Mouse (Mus musculus) limb, embryonic 12.5 days (tissue): ENCODE measurements around the gene Fgfr2. TPM values are rescaled to one million over a fixed set of nuclear protein-coding genes. Genes with fewer than 3 reads are reported as not detected.

Experiments used
- ATAC-seq: fragments of 200-750 bp; cut with Nextera tagmentation; 2 replicates; pipeline ENCODE4 v1.8.0; 2017; ENCODE audit warnings: low read depth, moderate TSS enrichment; ENCODE audit not compliant: insufficient number of reproducible peaks, insufficient read depth, low FRiP score, low TSS enrichment
- H3K27ac ChIP-seq: fragments of 300-500 bp; sonication (generic); 2 replicates; pipeline ENCODE4 v1.5.1; 2016; ENCODE audit warnings: mild to moderate bottlenecking, moderate library complexity
- H3K27me3 ChIP-seq: fragments of 300-500 bp; sonication (generic); 2 replicates; pipeline ENCODE4 v1.6.1; 2016; ENCODE audit warnings: mild to moderate bottlenecking, moderate library complexity
- H3K36me3 ChIP-seq: fragments of 300-500 bp; sonication (generic); 2 replicates; pipeline ENCODE4 v1.6.1; 2016; ENCODE audit warnings: mild to moderate bottlenecking, moderate library complexity
- H3K4me1 ChIP-seq: fragments of 300-500 bp; sonication (generic); replicated peaks from 2 replicates; pipeline ENCODE4 v1.6.1; 2016
- H3K4me2 ChIP-seq: fragments of 300-500 bp; sonication (generic); 2 replicates; pipeline ENCODE4 v1.6.1; 2016; ENCODE audit warnings: mild to moderate bottlenecking, moderate library complexity
- H3K4me3 ChIP-seq: fragments of 300-500 bp; sonication (generic); replicated peaks from 2 replicates; pipeline ENCODE4 v1.5.1; 2016; ENCODE audit warnings: mild to moderate bottlenecking
- H3K9ac ChIP-seq: fragments of 300-500 bp; sonication (generic); replicated peaks from 2 replicates; pipeline ENCODE4 v1.6.1; 2016; ENCODE audit warnings: mild to moderate bottlenecking, moderate library complexity
- H3K9me3 ChIP-seq: fragments of 300-500 bp; sonication (generic); 2 replicates; pipeline ENCODE4 v1.6.1; 2016; ENCODE audit warnings: mild to moderate bottlenecking, moderate library complexity
- WGBS: fragments of 180-500 bp; shearing (Covaris S2); methylation state at CpG from one replicate; pipeline ENCODE4 v1.1.7; 2016; 5-methylcytosine and 5-hydroxymethylcytosine counted together
- polyA plus RNA-seq: library from polyadenylated mRNA; unstranded; fragments of >200 nt; fragmentation: Nextera tagmentation; extraction: Ambion mirVana; gene quantifications from 2 replicates; pipeline ENCODE4 v1.2.1, GENCODE M21; 2016

Fgfr2 gene
- polyA plus RNA-seq, 1 experiment from 2014 or later, result 112 TPM

GRCm38 (mm10) chr7:132316101-132317035, 806.8 kb downstream of the Fgfr2 start:
- Histone ChIP-seq H3K9ac (peak overlapping the region; percentile 86), H3K4me1 (peaks cover 40% of the 10 kb centered on the region), H3K9me3 (no peaks in the 10 kb centered on the region), H3K27ac (peak overlapping the region; percentile 87), H3K4me2 (peak overlapping the region; percentile 96), H3K27me3 (peaks cover 14% of the 10 kb centered on the region; the same call in 1 of the 2 replicates), H3K36me3 (no peaks in the 10 kb centered on the region), H3K4me3 (peak overlapping the region; percentile 79)
- ATAC-seq, result peak; percentile 50
- WGBS, result under 1% methylated on average over 78 of the region's 79 CpGs

- peak; percentile 54 for ATAC-seq
- WGBS, result 1% methylated on average over 43 of the region's 51 CpGs
These were observed 807.7 kb downstream of the Fgfr2 start for GRCm38 (mm10) chr7:132315149-132316091.

GRCm38 (mm10) chr7:132312396-132312795, 810.8 kb downstream of the Fgfr2 start:
- Histone ChIP-seq H3K36me3 (no peaks in the 10 kb centered on the region), H3K9me3 (no peaks in the 10 kb centered on the region), H3K4me1 (peaks cover 38% of the 10 kb centered on the region), H3K9ac (no peak overlapping the region), H3K4me2 (no peak overlapping the region), H3K27ac (no peak overlapping the region), H3K27me3 (peaks cover 13% of the 10 kb centered on the region; the same call in 1 of the 2 replicates), H3K4me3 (no peak overlapping the region)
- WGBS, result 68% methylated on average over 8 of the region's 8 CpGs
- no peak for ATAC-seq

More at GRCm38 (mm10) chr7:132315149-132316091, 807.7 kb downstream of the Fgfr2 start:
- Histone ChIP-seq H3K9ac (peak overlapping the region; percentile 86), H3K9me3 (no peaks in the 10 kb centered on the region), H3K27me3 (peaks cover 13% of the 10 kb centered on the region; the same call in 1 of the 2 replicates), H3K27ac (peak overlapping the region; percentile 87), H3K4me2 (peak overlapping the region; percentile 96), H3K4me3 (peak overlapping the region; percentile 79), H3K36me3 (no peaks in the 10 kb centered on the region), H3K4me1 (peaks cover 45% of the 10 kb centered on the region)

- Histone ChIP-seq H3K27ac (no peak overlapping the region), H3K9me3 (no peaks in the 10 kb centered on the region), H3K9ac (no peak overlapping the region), H3K4me2 (no peak overlapping the region), H3K4me1 (peaks cover 23% of the 10 kb centered on the region), H3K36me3 (no peaks in the 10 kb centered on the region), H3K4me3 (no peak overlapping the region), H3K27me3 (peaks cover 4% of the 10 kb centered on the region; the same call in 1 of the 2 replicates)
- WGBS, result 49% methylated on average over 5 of the region's 5 CpGs
- no peak for ATAC-seq
These were observed 814.5 kb downstream of the Fgfr2 start for GRCm38 (mm10) chr7:132308537-132309191.

- no peak overlapping the region for H3K4me3 ChIP-seq
These were observed 815.4 kb downstream of the Fgfr2 start for GRCm38 (mm10) chr7:132307722-132308271.

GRCm38 (mm10) chr7:132306671-132307412, 816.3 kb downstream of the Fgfr2 start:
- 92% methylated on average over 8 of the region's 8 CpGs for WGBS

More at GRCm38 (mm10) chr7:132307722-132308271, 815.4 kb downstream of the Fgfr2 start:
- no peak overlapping the region for H3K4me2 ChIP-seq
- 81% methylated on average over 6 of the region's 6 CpGs for WGBS
- no peak overlapping the region for H3K9ac ChIP-seq
- H3K27me3 ChIP-seq, result no peaks in the 10 kb centered on the region
- no peaks in the 10 kb centered on the region for H3K9me3 ChIP-seq
- ATAC-seq, result no peak
- H3K4me1 ChIP-seq, result peaks cover 19% of the 10 kb centered on the region
- H3K27ac ChIP-seq, result no peak overlapping the region
- H3K36me3 ChIP-seq, result no peaks in the 10 kb centered on the region

GRCm38 (mm10) chr7:132305492-132306375, 817.4 kb downstream of the Fgfr2 start:
- no peaks in the 10 kb centered on the region for H3K27me3 ChIP-seq
- no peaks in the 10 kb centered on the region for H3K9me3 ChIP-seq
- H3K4me1 ChIP-seq, result peaks cover 20% of the 10 kb centered on the region
- H3K4me2 ChIP-seq, result no peak overlapping the region
- no peak overlapping the region for H3K9ac ChIP-seq
- no peak for ATAC-seq
- H3K36me3 ChIP-seq, result no peaks in the 10 kb centered on the region
- H3K27ac ChIP-seq, result no peak overlapping the region
- WGBS, result 88% methylated on average over 5 of the region's 5 CpGs
- H3K4me3 ChIP-seq, result no peak overlapping the region

More at GRCm38 (mm10) chr7:132306671-132307412, 816.3 kb downstream of the Fgfr2 start:
- no peak overlapping the region for H3K27ac ChIP-seq
- H3K4me2 ChIP-seq, result no peak overlapping the region
- no peak overlapping the region for H3K4me3 ChIP-seq
- no peak for ATAC-seq
- peaks cover 18% of the 10 kb centered on the region for H3K4me1 ChIP-seq
- no peaks in the 10 kb centered on the region for H3K36me3 ChIP-seq
- H3K27me3 ChIP-seq, result no peaks in the 10 kb centered on the region
- H3K9me3 ChIP-seq, result no peaks in the 10 kb centered on the region
- no peak overlapping the region for H3K9ac ChIP-seq

GRCm38 (mm10) chr7:132304424-132305085, 818.6 kb downstream of the Fgfr2 start:
- Histone ChIP-seq H3K27ac (no peak overlapping the region), H3K4me3 (no peak overlapping the region), H3K9ac (no peak overlapping the region), H3K4me2 (no peak overlapping the region), H3K4me1 (peaks cover 28% of the 10 kb centered on the region), H3K27me3 (no peaks in the 10 kb centered on the region), H3K9me3 (no peaks in the 10 kb centered on the region), H3K36me3 (no peaks in the 10 kb centered on the region)
- no peak for ATAC-seq
- 75% methylated on average over 8 of the region's 8 CpGs for WGBS

GRCm38 (mm10) chr7:132303988-132304387, 819.2 kb downstream of the Fgfr2 start:
- H3K4me2 ChIP-seq, result no peak overlapping the region
- H3K27me3 ChIP-seq, result no peaks in the 10 kb centered on the region
- H3K9ac ChIP-seq, result no peak overlapping the region
- no peaks in the 10 kb centered on the region for H3K36me3 ChIP-seq
- no peak overlapping the region for H3K4me3 ChIP-seq
- WGBS, result 70% methylated on average over 7 of the region's 7 CpGs
- H3K4me1 ChIP-seq, result peaks cover 34% of the 10 kb centered on the region
- no peak for ATAC-seq
- no peaks in the 10 kb centered on the region for H3K9me3 ChIP-seq
- H3K27ac ChIP-seq, result no peak overlapping the region
